Mouse (Mus musculus) kidney, postnatal 0 days (tissue): Measurements from ENCODE around the gene Nell1. TPM values are rescaled to one million over a fixed set of nuclear protein-coding genes. Genes with fewer than 3 reads are reported as not detected.
A peak's percentile ranks its signal among the peaks of the same experiment; 100 is the strongest.

Source experiments
- ATAC-seq: fragments of 200-750 bp; cut with Nextera tagmentation; replicated peaks from 2 replicates; pipeline ENCODE4 v1.8.0; 2017; ENCODE audit warnings: low read depth, moderate number of reproducible peaks, moderate TSS enrichment, moderate library complexity; ENCODE audit not compliant: low FRiP score
- DNase-seq: peaks from one replicate; pipeline ENCODE4 v3.0.0-alpha.2; 2016; ENCODE audit warnings: low spot score
- H3K27ac ChIP-seq: fragments of 300-500 bp; sonication (generic); 2 replicates; pipeline ENCODE4 v1.5.1; 2014; ENCODE audit warnings: mild to moderate bottlenecking
- H3K27me3 ChIP-seq: fragments of 300-500 bp; sonication (generic); 2 replicates; pipeline ENCODE4 v1.6.1; 2014; ENCODE audit warnings: low read length, mixed read lengths; ENCODE audit not compliant: insufficient read depth
- H3K36me3 ChIP-seq: fragments of 300-500 bp; sonication (generic); 2 replicates; pipeline ENCODE4 v1.6.1; 2014; ENCODE audit warnings: low read length, mixed read lengths; ENCODE audit not compliant: insufficient read depth
- H3K4me1 ChIP-seq: fragments of 300-500 bp; sonication (generic); replicated peaks from 2 replicates; pipeline ENCODE4 v1.6.1; 2014; ENCODE audit warnings: antibody characterized with exemption, low read length, mixed read lengths; ENCODE audit not compliant: insufficient read depth
- H3K4me2 ChIP-seq: fragments of 300-500 bp; sonication (generic); 2 replicates; pipeline ENCODE4 v1.6.1; 2014; ENCODE audit warnings: mild to moderate bottlenecking, low read length, moderate library complexity, mixed read lengths
- H3K4me3 ChIP-seq: fragments of 300-500 bp; sonication (generic); replicated peaks from 2 replicates; pipeline ENCODE4 v1.5.1; 2014; ENCODE audit warnings: low read depth, low read length
- H3K9ac ChIP-seq: fragments of 300-500 bp; sonication (generic); 2 replicates; pipeline ENCODE4 v1.6.1; 2014; ENCODE audit warnings: low read depth, low read length
- H3K9me3 ChIP-seq: fragments of 300-500 bp; sonication (generic); replicated peaks from 2 replicates; pipeline ENCODE4 v1.6.1; 2016; ENCODE audit warnings: low read length, inconsistent platforms, mixed read lengths
- CTCF ChIP-seq: IDR thresholded peaks from 2 replicates; pipeline ENCODE4 v1.5.1; 2016; ENCODE audit warnings: antibody characterized with exemption, low read depth, mild to moderate bottlenecking, moderate library complexity
- WGBS: fragments of 180-500 bp; shearing (Covaris S2); extraction: QIAGEN DNeasy Blood & Tissue Kit; methylation state at CpG from one replicate; pipeline ENCODE4 v1.1.7; 2014; 5-methylcytosine and 5-hydroxymethylcytosine counted together
- polyA plus RNA-seq: library from polyadenylated mRNA; unstranded; fragments of >200 nt; fragmentation: Nextera tagmentation; extraction: Ambion mirVana; gene quantifications from 2 replicates; pipeline ENCODE4 v1.2.1, GENCODE M21; 2015

The Nell1 gene
- polyA plus RNA-seq, 1 experiment from 2014 or later: 7.4 TPM

DNA sequence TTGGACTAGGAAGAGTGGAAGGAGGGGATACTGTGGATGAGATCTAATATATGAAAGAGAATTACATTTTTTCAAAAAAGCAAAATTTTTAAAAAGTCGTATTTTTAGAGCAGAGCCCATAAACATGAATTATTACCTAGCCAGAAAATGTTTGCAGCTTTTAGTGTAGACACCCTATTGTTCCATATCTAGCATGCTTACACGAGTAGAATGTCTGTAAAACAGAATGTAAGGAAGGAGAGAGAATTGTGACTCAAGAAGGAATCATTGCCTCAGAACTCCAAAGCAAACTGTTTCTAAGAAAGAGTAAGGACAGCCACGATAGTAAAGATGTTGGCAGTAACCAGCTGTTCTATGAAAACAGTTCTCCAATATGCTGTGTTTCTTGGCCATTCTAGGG, 624.2 kb downstream of the Nell1 start, which contains the start of gene 4933405O20Rik:
Gene 4933405O20Rik, plus strand, starts transcription at position 301 of the 400 bp plus-strand sequence.
- Histone ChIP-seq H3K36me3 (no peaks in the 10 kb centered on the region), H3K27me3 (no peaks in the 10 kb centered on the region), H3K9me3 (no peaks in the 10 kb centered on the region), H3K27ac (no peak within 1 kb of the TSS), H3K4me1 (no peaks in the 10 kb centered on the region), H3K9ac (no peak within 1 kb of the TSS), H3K4me2 (no peak within 1 kb of the TSS), H3K4me3 (no peak within 1 kb of the TSS)
- 58% methylated on average over 3 of the region's 3 CpGs for WGBS
- no peak for DNase-seq
- TF ChIP-seq CTCF: no peak
- ATAC-seq: no peak

DNA sequence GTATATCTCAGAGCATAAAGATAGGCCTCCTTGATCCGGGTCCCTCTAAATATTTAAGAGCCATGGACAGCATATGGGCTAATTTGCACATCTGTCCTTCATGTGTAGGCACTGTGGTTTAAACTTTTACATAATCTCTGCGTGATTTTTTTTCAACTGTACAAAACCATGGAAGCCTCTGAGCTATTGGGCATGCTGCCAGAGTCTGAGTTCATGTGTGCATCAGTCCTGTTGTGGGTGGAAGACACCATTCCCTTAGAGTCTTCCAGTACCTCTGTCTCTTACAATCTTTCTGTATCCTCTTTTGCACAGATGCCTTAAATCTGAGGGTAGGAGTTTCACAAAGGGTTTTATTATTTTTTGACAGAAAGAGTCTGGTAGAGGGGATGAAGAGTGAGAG, 639.4 kb downstream of the Nell1 start:
- H3K27ac ChIP-seq: no peak overlapping the region
- DNase-seq (no peak), ATAC-seq (no peak)
- H3K4me2 ChIP-seq: no peak overlapping the region
- no peaks in the 10 kb centered on the region for H3K9me3 ChIP-seq
- H3K4me3 ChIP-seq: no peak overlapping the region
- no peak overlapping the region for H3K9ac ChIP-seq
- no peaks in the 10 kb centered on the region for H3K4me1 ChIP-seq
- no peaks in the 10 kb centered on the region for H3K36me3 ChIP-seq
- 70% methylated on average over 2 of the region's 2 CpGs for WGBS
- no peak for TF ChIP-seq CTCF
- no peaks in the 10 kb centered on the region for H3K27me3 ChIP-seq

DNA sequence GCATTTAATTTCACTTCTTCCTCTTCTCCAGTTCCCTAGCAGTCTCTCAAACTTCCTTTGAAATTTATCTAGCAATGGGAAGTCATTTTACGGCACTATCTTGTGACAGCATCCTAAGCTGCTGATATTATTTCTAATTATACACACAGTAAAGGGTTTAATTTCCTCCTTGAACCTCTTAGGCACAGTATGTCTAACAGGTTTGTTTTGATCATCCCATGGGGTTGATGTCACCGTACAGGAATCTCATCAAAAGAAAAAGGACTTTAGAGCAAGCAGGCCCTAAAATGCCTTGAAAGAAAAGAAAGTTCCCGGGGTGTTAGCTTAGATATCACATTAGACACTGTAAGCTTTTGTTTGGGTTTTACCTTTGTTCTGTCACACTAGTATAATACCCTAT, 654.5 kb downstream of the Nell1 start:
- WGBS: 33% methylated on average over 3 of the region's 3 CpGs
- H3K4me1 ChIP-seq: no peaks in the 10 kb centered on the region
- no peak for TF ChIP-seq CTCF
- no peaks in the 10 kb centered on the region for H3K27me3 ChIP-seq
- H3K27ac ChIP-seq: no peak overlapping the region
- no peaks in the 10 kb centered on the region for H3K36me3 ChIP-seq
- no peak overlapping the region for H3K4me2 ChIP-seq
- DNase-seq (peak; percentile 44), ATAC-seq (no peak)
- H3K4me3 ChIP-seq: no peak overlapping the region
- H3K9me3 ChIP-seq: no peaks in the 10 kb centered on the region
- no peak overlapping the region for H3K9ac ChIP-seq

DNA sequence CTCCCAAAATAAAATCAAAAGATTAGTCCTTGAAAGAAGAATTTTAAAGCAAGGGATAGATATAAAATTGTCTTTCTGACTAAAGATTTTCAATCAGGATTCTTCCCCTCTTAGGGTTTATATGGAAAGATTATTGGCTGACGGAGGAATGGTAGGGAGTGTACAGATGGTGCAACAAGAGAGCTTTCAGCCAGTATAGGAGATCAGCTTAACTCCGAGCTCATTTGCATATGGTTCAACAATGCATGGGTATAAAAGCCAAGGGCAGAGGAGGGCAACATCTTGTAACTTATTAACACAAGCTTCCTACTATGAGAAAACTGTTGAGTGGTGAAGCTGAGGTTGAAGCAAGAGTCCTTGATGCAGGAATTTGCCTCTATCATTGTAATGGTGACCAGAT, 658.5 kb downstream of the Nell1 start:
- Histone ChIP-seq H3K27ac (no peak overlapping the region), H3K9ac (no peak overlapping the region), H3K4me3 (no peak overlapping the region), H3K36me3 (no peaks in the 10 kb centered on the region), H3K9me3 (no peaks in the 10 kb centered on the region), H3K4me1 (no peaks in the 10 kb centered on the region), H3K27me3 (no peaks in the 10 kb centered on the region), H3K4me2 (no peak overlapping the region)
- TF ChIP-seq CTCF: no peak
- 86% methylated on average over 2 of the region's 2 CpGs for WGBS
- DNase-seq: no peak
- ATAC-seq: no peak

DNA sequence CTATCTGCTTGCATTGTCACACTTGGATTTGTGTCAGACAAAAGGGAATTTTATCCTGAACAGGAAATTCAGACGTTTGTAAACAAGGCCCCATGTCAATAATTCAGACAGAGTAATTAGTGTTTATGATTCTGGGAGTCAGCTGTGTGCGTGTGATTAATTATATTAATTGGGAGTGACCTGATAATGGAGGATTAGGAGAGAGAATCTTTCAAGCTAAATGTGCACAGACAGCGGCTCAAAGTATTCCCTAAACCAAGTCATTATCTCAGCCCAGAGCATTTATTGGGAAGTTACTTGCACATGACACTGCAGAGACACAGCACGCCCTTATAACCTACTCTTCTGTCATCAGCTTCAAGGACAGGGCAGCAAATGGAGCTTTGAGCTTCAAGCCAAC, 697.6 kb downstream of the Nell1 start:
- Histone ChIP-seq H3K4me1 (no peaks in the 10 kb centered on the region), H3K27me3 (no peaks in the 10 kb centered on the region), H3K9ac (no peak overlapping the region), H3K27ac (no peak overlapping the region), H3K4me3 (no peak overlapping the region), H3K9me3 (no peaks in the 10 kb centered on the region), H3K36me3 (no peaks in the 10 kb centered on the region), H3K4me2 (no peak overlapping the region)
- 61% methylated on average over 4 of the region's 4 CpGs for WGBS
- DNase-seq (peak; percentile 11), ATAC-seq (no peak)
- TF ChIP-seq CTCF: no peak

DNA sequence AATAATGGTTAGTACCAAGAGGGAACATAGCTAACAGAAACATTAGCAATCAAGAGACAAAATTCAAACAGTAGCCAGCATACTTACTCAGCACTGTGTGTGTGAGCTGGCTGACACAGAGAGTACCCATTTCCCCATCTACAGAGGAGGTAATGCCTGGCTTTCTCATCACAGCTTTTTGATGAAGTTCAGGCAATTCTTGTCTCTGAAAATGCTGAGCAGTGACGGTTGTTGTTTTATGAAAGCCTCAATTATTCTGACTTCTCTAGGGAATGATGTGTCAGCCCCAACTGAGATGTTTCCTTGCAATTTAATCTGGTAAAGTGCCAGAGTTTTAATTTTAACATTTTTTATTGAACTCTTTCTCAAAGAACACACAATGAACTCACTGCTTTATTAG, 700.8 kb downstream of the Nell1 start:
- no peaks in the 10 kb centered on the region for H3K27me3 ChIP-seq
- no peak overlapping the region for H3K4me2 ChIP-seq
- H3K9ac ChIP-seq: no peak overlapping the region
- no peaks in the 10 kb centered on the region for H3K36me3 ChIP-seq
- DNase-seq (no peak), ATAC-seq (no peak)
- H3K4me1 ChIP-seq: no peaks in the 10 kb centered on the region
- 60% methylated on average over 1 of the region's 1 CpGs for WGBS
- no peaks in the 10 kb centered on the region for H3K9me3 ChIP-seq
- no peak overlapping the region for H3K27ac ChIP-seq
- no peak for TF ChIP-seq CTCF
- H3K4me3 ChIP-seq: no peak overlapping the region

DNA sequence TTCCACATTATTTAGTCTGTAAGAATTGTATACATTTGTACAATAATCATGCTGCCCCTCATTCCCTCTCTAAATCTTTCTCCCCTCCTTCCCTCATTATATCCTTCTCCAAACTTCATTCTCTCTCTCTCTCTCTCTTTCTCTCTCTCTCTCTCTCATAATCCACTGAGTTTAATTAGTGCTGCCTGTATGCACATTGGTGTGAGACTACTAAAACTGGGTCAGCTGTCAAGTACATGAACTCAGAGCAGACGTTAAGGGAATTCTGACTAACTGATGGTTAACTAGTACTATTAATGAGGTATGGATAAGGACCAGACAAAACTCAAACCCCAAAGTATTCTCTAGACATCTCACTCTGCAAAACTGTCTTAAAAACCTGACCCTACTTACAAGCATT, 702.8 kb downstream of the Nell1 start:
- DNase-seq (no peak), ATAC-seq (no peak)
- TF ChIP-seq CTCF: no peak

More for the DNA sequence above, 702.8 kb downstream of the Nell1 start:
- Histone ChIP-seq H3K9me3 (no peaks in the 10 kb centered on the region), H3K27me3 (no peaks in the 10 kb centered on the region), H3K9ac (no peak overlapping the region), H3K4me3 (no peak overlapping the region), H3K27ac (no peak overlapping the region), H3K4me1 (no peaks in the 10 kb centered on the region), H3K4me2 (no peak overlapping the region), H3K36me3 (no peaks in the 10 kb centered on the region)
- 55% methylated on average over 1 of the region's 1 CpGs for WGBS
